Mouse (Mus musculus) heart, adult 9 months (tissue): Measurements from ENCODE around the gene Saa1.
"Not testable (repeated sequence)": the region's sequence is repeated elsewhere in the genome, so short reads cannot be mapped to it uniquely, and the experiment has no call there.

Experiments used
- DNase-seq, 2 experiments: peaks; one replicate each; pipeline ENCODE4 v3.0.0; 2022; ENCODE audit warnings: low spot score in 2 of 2

The Saa1 gene

GRCm38 (mm10) chr7:46742880-46743279 lies at the start of gene Saa1:
Saa1 (minus strand) TSS chr7:46742980.
- DNase-seq = not testable (repeated sequence)

GRCm38 (mm10) chr7:46789177-46789849 lies 46.5 kb upstream of the Saa1 start:
- DNase-seq = no peak

- peak in 1 of 2 experiments; percentile 17 for DNase-seq
Observed at GRCm38 (mm10) chr7:46770706-46771105, 27.9 kb upstream of the Saa1 start.

GRCm38 (mm10) chr7:46768451-46768850 lies 25.7 kb upstream of the Saa1 start:
- no peak for DNase-seq

- DNase-seq = no peak
Observed at GRCm38 (mm10) chr7:46767371-46767770, 24.6 kb upstream of the Saa1 start.

- no peak for DNase-seq
Observed at GRCm38 (mm10) chr7:46764672-46765071, 21.9 kb upstream of the Saa1 start.

GRCm38 (mm10) chr7:46762601-46763000 lies 19.8 kb upstream of the Saa1 start:
- no peak for DNase-seq

- no peak for DNase-seq
Observed at GRCm38 (mm10) chr7:46761049-46761795, 18.4 kb upstream of the Saa1 start.

- DNase-seq = no peak
Observed at GRCm38 (mm10) chr7:46751490-46751889, 8.7 kb upstream of the Saa1 start, which contains the start of gene Saa2. Saa2 (plus strand) TSS chr7:46751790.

GRCm38 (mm10) chr7:46748459-46748858 lies 5.7 kb upstream of the Saa1 start:
- peak in 1 of 2 experiments; percentile 12 for DNase-seq

GRCm38 (mm10) chr7:46746381-46746780 lies 3.6 kb upstream of the Saa1 start:
- peak; percentile 48 to 51 for DNase-seq

- DNase-seq = no peak
Observed at GRCm38 (mm10) chr7:46745816-46746215, 3.0 kb upstream of the Saa1 start.

GRCm38 (mm10) chr7:46740041-46740440 lies 2.7 kb downstream of the Saa1 start:
- DNase-seq = not testable (repeated sequence)

- DNase-seq = no peak
Observed at GRCm38 (mm10) chr7:46738561-46739460, 4.0 kb downstream of the Saa1 start.

GRCm38 (mm10) chr7:46734983-46735382 lies 7.8 kb downstream of the Saa1 start:
- no peak for DNase-seq

GRCm38 (mm10) chr7:46732458-46732857 lies 10.3 kb downstream of the Saa1 start, which contains the start of gene Saa4:
Saa4 (minus strand) TSS chr7:46732603.
- no peak for DNase-seq

- no peak for DNase-seq
Observed at GRCm38 (mm10) chr7:46727584-46727983, 15.2 kb downstream of the Saa1 start.

- DNase-seq = no peak
Observed at GRCm38 (mm10) chr7:46724396-46724795, 18.4 kb downstream of the Saa1 start.

GRCm38 (mm10) chr7:46723849-46724248 lies 18.9 kb downstream of the Saa1 start:
- DNase-seq = no peak

GRCm38 (mm10) chr7:46723354-46723753 lies 19.4 kb downstream of the Saa1 start:
- no peak for DNase-seq

- no peak for DNase-seq
Observed at GRCm38 (mm10) chr7:46720460-46720859, 22.3 kb downstream of the Saa1 start.

GRCm38 (mm10) chr7:46719526-46719925 lies 23.3 kb downstream of the Saa1 start:
- peak; percentile 38 to 50 for DNase-seq
